Mouse (Mus musculus) cerebellum, adult 11 months (tissue): ENCODE results near the gene Copz2.

ENCODE experiments used
- DNase-seq: peaks from one replicate; pipeline ENCODE4 v3.0.0; 2022

Copz2 gene

DNA sequence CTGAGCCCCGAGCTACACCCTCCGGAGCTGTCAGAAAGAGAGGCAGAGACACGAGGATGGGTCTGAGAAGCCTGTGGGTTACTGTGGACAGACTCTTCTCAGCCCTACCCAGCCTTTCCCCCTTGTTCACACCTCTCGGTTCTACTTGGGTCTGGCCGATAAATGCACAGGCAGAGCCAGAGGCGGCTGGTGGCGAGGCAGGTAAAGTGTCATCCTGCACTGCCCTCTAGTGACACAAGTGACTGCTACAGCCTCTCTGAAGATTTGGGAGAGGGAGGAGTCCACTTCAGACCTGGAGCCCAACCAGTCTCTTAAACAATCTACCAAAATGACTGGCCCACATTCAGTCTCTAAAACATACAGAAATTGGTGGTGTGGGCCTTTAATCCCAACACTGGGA is 60.3 kb downstream of the Copz2 start:
- DNase-seq: peak; percentile 77
